Mouse (Mus musculus): ENCODE results near the gene Vps52. TPM values are rescaled to one million over a fixed set of nuclear protein-coding genes. Genes with fewer than 3 reads are reported as not detected.

The Vps52 gene
- total and polyA plus RNA-seq, 3 experiments: 52.8 to 107 (median 55.1) TPM

DNA sequence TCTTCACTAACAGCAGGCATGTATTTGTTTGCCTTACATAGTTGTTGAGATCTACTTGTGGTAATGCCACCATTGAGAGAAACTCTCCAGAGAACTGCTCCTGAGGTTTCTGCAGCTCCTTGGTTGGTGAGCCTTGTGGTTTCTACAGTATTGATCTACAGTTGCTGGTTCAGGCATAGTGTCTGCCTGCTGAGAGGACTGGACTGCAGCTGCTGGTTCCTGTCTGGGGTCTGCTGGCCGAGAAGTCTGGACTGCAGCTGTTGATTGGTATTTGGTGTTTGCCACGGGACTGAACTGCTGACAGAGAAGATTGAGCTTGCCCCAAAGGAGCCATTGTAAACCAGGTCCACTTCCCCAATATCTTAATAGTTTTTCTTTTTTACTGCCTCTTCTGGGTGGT is 51.0 kb downstream of the Vps52 start:
- no peak for DNase-seq

DNA sequence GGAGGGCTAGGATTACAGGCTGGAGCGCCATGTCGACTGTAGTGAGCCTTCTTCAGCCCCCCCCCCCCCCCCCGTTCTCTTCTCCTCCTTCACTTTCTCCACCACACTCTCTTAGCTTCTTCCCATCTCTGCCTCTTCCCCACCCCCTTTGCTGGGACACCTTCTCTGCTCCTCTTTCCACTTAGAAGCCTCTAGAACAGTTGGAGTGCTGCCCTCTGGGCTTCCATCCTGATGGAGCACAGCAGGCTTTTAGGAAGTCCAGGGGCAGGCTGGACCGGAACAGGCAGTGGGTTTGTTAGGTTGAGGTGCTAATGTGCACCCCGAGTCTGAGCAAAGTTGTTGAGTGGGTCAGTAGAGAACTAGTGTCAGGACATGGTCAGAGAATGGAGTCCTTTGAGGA is 54.5 kb downstream of the Vps52 start:
- DNase-seq: no peak

- no peak for DNase-seq
Measured at GRCm38 (mm10) chr17:34013436-34013835, 57.8 kb downstream of the Vps52 start.

Other genes starting within 250 kb of the Vps52 start
Only the 30 nearest of the 33 such genes appear.
- gene Rab11b, start 195.3 kb upstream of the Vps52 start, total RNA-seq (2021): 100 to 1,000 TPM; 247 to 267 TPM
- 522 and 543 TPM in 2 replicates for gene Rab11b, start 195.3 kb upstream of the Vps52 start, polyA plus RNA-seq (2012; rRNA removed)
- 100 to 1,000 TPM in 1 of 2 experiments, 10 to 100 TPM in 1; 44.5 to 100 TPM for gene Angptl4, start 174.0 kb upstream of the Vps52 start, total RNA-seq (2021)
- gene Angptl4, start 174.0 kb upstream of the Vps52 start, polyA plus RNA-seq (2012; rRNA removed): 131 and 261 TPM in 2 replicates
- 10 to 100 TPM; 55.9 to 66.2 TPM for gene Kank3, start 145.3 kb upstream of the Vps52 start, total RNA-seq (2021)
- 164 and 195 TPM in 2 replicates for gene Kank3, start 145.3 kb upstream of the Vps52 start, polyA plus RNA-seq (2012; rRNA removed)
- 1,000 to 10,000 TPM; 1,533 to 1,560 TPM for gene Rps28, start 131.2 kb upstream of the Vps52 start, total RNA-seq (2021)
- 387 and 446 TPM in 2 replicates for gene Rps28, start 131.2 kb upstream of the Vps52 start, polyA plus RNA-seq (2012; rRNA removed)
- gene Ndufa7, start 131.2 kb upstream of the Vps52 start, total RNA-seq (2021): 100 to 1,000 TPM; 507 to 539 TPM
- 556 and 578 TPM in 2 replicates for gene Ndufa7, start 131.2 kb upstream of the Vps52 start, polyA plus RNA-seq (2012; rRNA removed)
- gene Cd320, start 112.7 kb upstream of the Vps52 start, total RNA-seq (2021): 10 to 100 TPM; 34.2 to 42.8 TPM
- gene Cd320, start 112.7 kb upstream of the Vps52 start, polyA plus RNA-seq (2012; rRNA removed): 85.2 and 99.1 TPM in 2 replicates
- not detected for gene Gm7029, start 82.0 kb upstream of the Vps52 start, total RNA-seq (2021)
- gene Gm7029, start 82.0 kb upstream of the Vps52 start, polyA plus RNA-seq (2012; rRNA removed): not detected in 2 replicates
- 1 to 10 TPM; 1.4 to 1.6 TPM for gene Kifc1, start 65.2 kb upstream of the Vps52 start, total RNA-seq (2021)
- gene Kifc1, start 65.2 kb upstream of the Vps52 start, polyA plus RNA-seq (2012; rRNA removed): 1.8 and 2.5 TPM in 2 replicates
- not detected for gene Platr17, start 50.7 kb upstream of the Vps52 start, total RNA-seq (2021)
- not detected in 2 replicates for gene Platr17, start 50.7 kb upstream of the Vps52 start, polyA plus RNA-seq (2012; rRNA removed)
- 10 to 100 TPM; 29.0 to 30.3 TPM for gene Daxx, start 46.4 kb upstream of the Vps52 start, total RNA-seq (2021)
- 54.7 and 65.7 TPM in 2 replicates for gene Daxx, start 46.4 kb upstream of the Vps52 start, polyA plus RNA-seq (2012; rRNA removed)
- gene Tapbp, start 39.9 kb upstream of the Vps52 start, total RNA-seq (2021): 100 to 1,000 TPM; 151 to 171 TPM
- gene Tapbp, start 39.9 kb upstream of the Vps52 start, polyA plus RNA-seq (2012; rRNA removed): 244 and 245 TPM in 2 replicates
- gene Zbtb22, start 39.9 kb upstream of the Vps52 start, total RNA-seq (2021): 10 to 100 TPM; 26.1 to 38.3 TPM
- gene Zbtb22, start 39.9 kb upstream of the Vps52 start, polyA plus RNA-seq (2012; rRNA removed): 52.1 and 57.1 TPM in 2 replicates
- 10 to 100 TPM; 44.2 to 44.4 TPM for gene Rgl2, start 26.3 kb upstream of the Vps52 start, total RNA-seq (2021)
- gene Rgl2, start 26.3 kb upstream of the Vps52 start, polyA plus RNA-seq (2012; rRNA removed): 237 and 298 TPM in 2 replicates
- gene Pfdn6, start 15.5 kb upstream of the Vps52 start, total RNA-seq (2021): 100 to 1,000 TPM in 1 of 2 experiments, 10 to 100 TPM in 1; 69.7 to 100 TPM
- 5.0 and 6.8 TPM in 2 replicates for gene Pfdn6, start 15.5 kb upstream of the Vps52 start, polyA plus RNA-seq (2012; rRNA removed)
- gene Wdr46, start 15.2 kb upstream of the Vps52 start, total RNA-seq (2021): 10 to 100 TPM; 35.4 to 38.4 TPM
- gene Wdr46, start 15.2 kb upstream of the Vps52 start, polyA plus RNA-seq (2012; rRNA removed): 18.9 and 25.6 TPM in 2 replicates
- gene B3galt4, start 4.3 kb upstream of the Vps52 start, total RNA-seq (2021): 1 to 10 TPM; 4.0 to 6.5 TPM
- gene B3galt4, start 4.3 kb upstream of the Vps52 start, polyA plus RNA-seq (2012; rRNA removed): 21.2 and 21.3 TPM in 2 replicates
- gene Rps18, start 189 bp downstream of the Vps52 start, total RNA-seq (2021): 100 to 1,000 TPM; 541 to 790 TPM
- 153 and 176 TPM in 2 replicates for gene Rps18, start 189 bp downstream of the Vps52 start, polyA plus RNA-seq (2012; rRNA removed)
- gene H2-K1, start 44.5 kb downstream of the Vps52 start, total RNA-seq (2021): 100 to 1,000 TPM; 577 to 669 TPM
- gene H2-K1, start 44.5 kb downstream of the Vps52 start, polyA plus RNA-seq (2012; rRNA removed): 2,584 and 2,844 TPM in 2 replicates
- gene Ring1, start 68.9 kb downstream of the Vps52 start, total RNA-seq (2021): 10 to 100 TPM; 41.4 to 57.0 TPM
- 70.0 and 92.4 TPM in 2 replicates for gene Ring1, start 68.9 kb downstream of the Vps52 start, polyA plus RNA-seq (2012; rRNA removed)
- 100 to 1,000 TPM; 252 to 263 TPM for gene H2-Ke6, start 72.2 kb downstream of the Vps52 start, total RNA-seq (2021)
- gene H2-Ke6, start 72.2 kb downstream of the Vps52 start, polyA plus RNA-seq (2012; rRNA removed): 362 and 465 TPM in 2 replicates
- 100 to 1,000 TPM; 156 to 217 TPM for gene Slc39a7, start 75.9 kb downstream of the Vps52 start, total RNA-seq (2021)
- gene Slc39a7, start 75.9 kb downstream of the Vps52 start, polyA plus RNA-seq (2012; rRNA removed): 291 and 321 TPM in 2 replicates
- 10 to 100 TPM; 47.5 to 54.9 TPM for gene Rxrb, start 76.0 kb downstream of the Vps52 start, total RNA-seq (2021)
- gene Rxrb, start 76.0 kb downstream of the Vps52 start, polyA plus RNA-seq (2012; rRNA removed): 150 and 161 TPM in 2 replicates
- gene Col11a2, start 83.6 kb downstream of the Vps52 start, total RNA-seq (2021): 1 to 10 TPM; 1.0 to 1.1 TPM
- 0.35 and 1.7 TPM in 2 replicates for gene Col11a2, start 83.6 kb downstream of the Vps52 start, polyA plus RNA-seq (2012; rRNA removed)
- under 1 TPM in 1 of 2 experiments, not detected in 1; 0.62 TPM for gene H2-Oa, start 136.5 kb downstream of the Vps52 start, total RNA-seq (2021)
- gene H2-Oa, start 136.5 kb downstream of the Vps52 start, polyA plus RNA-seq (2012; rRNA removed): 1.9 TPM in 2 replicates
- gene H2-DMa, start 163.7 kb downstream of the Vps52 start, total RNA-seq (2021): 10 to 100 TPM; 14.4 to 18.9 TPM
- gene H2-DMa, start 163.7 kb downstream of the Vps52 start, polyA plus RNA-seq (2012; rRNA removed): 24.2 and 27.4 TPM in 2 replicates
- gene Brd2, start 166.8 kb downstream of the Vps52 start, total RNA-seq (2021): 100 to 1,000 TPM; 173 to 286 TPM
- gene Brd2, start 166.8 kb downstream of the Vps52 start, polyA plus RNA-seq (2012; rRNA removed): 103 and 104 TPM in 2 replicates
- 1 to 10 TPM; 2.0 to 3.4 TPM for gene H2-DMb2, start 187.5 kb downstream of the Vps52 start, total RNA-seq (2021)
- 1.3 and 2.3 TPM in 2 replicates for gene H2-DMb2, start 187.5 kb downstream of the Vps52 start, polyA plus RNA-seq (2012; rRNA removed)
- 10 to 100 TPM in 1 of 2 experiments, 1 to 10 TPM in 1; 6.4 to 12.3 TPM for gene H2-DMb1, start 197.3 kb downstream of the Vps52 start, total RNA-seq (2021)
- gene H2-DMb1, start 197.3 kb downstream of the Vps52 start, polyA plus RNA-seq (2012; rRNA removed): 32.6 and 33.3 TPM in 2 replicates
- gene Tap1, start 231.7 kb downstream of the Vps52 start, total RNA-seq (2021): 10 to 100 TPM; 15.4 to 19.1 TPM
- gene Tap1, start 231.7 kb downstream of the Vps52 start, polyA plus RNA-seq (2012; rRNA removed): 44.5 and 44.9 TPM in 2 replicates
- gene Psmb9, start 232.0 kb downstream of the Vps52 start, total RNA-seq (2021): 10 to 100 TPM; 12.1 to 20.6 TPM
- 45.1 and 54.8 TPM in 2 replicates for gene Psmb9, start 232.0 kb downstream of the Vps52 start, polyA plus RNA-seq (2012; rRNA removed)